Mouse (Mus musculus): ENCODE data around the gene Egflam. TPM values are rescaled to one million over a fixed set of nuclear protein-coding genes. Genes with fewer than 3 reads are reported as not detected.
A peak's percentile ranks its signal among the peaks of the same experiment; 100 is the strongest.

Gene Egflam
- total RNA-seq, 2 experiments from 2014 or later = 8.5 to 9.2 TPM

DNA sequence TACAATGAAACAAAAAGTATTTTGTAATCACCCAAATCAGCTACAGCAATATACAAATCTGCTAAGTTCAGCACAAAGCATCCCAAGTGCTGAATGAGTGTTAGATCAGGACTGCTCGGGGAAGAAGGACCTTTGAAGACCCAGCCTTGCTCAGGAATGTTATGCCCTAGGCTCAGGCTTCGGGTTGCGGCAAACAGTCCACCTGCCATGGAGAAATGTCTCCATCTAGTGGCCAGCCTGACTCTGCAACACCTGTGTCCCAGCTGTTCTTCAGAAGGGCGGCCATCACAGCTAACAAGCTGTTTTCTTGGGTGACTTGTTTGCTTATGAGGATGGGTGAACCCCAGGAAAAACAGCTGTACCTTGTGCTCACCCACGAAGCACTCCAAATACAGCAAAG, 172.0 kb downstream of the Egflam start:
- intact Hi-C loops (cut with DNase I) = loop anchor here (1.0 to 5.0 kb wide), 4 partner anchors 216 to 386 kb away; no protein-coding TSS in a partner anchor
- peak; percentile 80 to 81 for DNase-seq

DNA sequence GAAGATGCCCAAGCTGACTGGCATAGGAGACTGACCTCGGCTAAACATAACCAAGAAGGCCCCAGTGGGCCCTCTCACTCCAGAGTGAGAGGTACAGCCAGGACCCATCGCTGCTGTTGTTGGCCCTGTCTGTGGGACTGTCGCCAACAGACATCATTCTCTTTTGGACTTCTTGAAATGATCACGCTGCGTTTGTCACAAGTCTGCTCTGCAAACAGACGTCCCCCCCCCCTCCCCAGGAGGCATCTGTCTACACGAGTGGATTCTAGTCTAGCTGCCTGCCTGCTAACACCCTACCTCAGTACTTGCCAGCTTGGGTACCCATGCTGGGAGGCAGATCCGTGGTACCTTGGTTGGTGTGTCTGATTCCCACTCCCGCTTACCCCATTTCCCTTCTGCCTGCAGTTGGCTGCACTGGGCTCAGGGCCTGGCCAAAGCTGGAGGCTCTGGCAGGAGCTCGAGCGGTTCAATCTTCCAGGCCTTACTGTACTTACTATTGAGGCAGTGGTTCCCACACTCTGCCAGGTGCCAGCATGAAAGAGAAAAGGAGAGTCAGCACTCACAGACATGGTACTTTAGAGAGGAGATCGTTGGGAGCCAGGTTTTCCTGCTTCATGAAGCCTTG, 173.9 kb downstream of the Egflam start:
- DNase-seq = peak in 1 of 2 experiments; percentile 25
- intact Hi-C loops (cut with DNase I) = loop anchor here (2.0 kb wide), 1 partner anchor 93 kb away; no protein-coding TSS in a partner anchor

DNA sequence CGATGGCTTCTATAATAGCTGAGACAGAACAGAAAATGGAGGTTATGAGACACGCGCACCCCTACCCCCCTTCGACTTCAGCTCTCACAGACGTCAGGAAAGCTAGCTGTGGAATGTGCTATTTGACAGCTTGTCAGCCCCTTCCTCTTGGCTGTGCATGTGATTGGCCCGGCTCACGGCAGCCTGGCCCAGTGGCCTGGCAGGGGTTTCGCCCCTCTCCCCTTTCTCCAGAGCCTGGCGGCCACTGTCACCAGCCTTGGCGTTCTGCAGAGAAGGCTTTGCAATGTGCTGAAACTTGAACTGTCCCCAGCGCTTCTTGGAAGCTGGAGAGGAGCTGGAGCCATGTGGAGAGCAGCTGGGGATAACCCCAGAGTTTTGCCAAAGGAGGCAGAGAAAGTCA, 175.4 kb downstream of the Egflam start:
- intact Hi-C loops (cut with DNase I) = no loop called here
- peak in 1 of 2 experiments; percentile 65 for DNase-seq

DNA sequence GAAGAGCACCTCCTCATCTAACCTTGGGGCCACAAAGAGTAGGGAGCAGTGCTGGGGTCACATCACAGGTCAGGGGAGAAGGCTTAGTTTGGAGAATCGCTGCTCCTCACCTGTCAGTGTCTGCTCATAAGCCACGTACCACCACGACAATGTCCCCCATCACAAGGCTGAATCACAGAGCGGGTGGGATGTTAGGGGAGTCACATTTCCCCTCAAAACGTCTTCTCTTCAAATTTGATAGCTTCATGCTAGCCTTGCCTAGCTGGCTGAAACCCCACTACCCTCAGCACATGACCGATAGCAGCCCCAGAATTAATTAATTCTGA, 181.0 kb downstream of the Egflam start:
- no peak for DNase-seq
- intact Hi-C loops (cut with DNase I) = no loop called here

DNA sequence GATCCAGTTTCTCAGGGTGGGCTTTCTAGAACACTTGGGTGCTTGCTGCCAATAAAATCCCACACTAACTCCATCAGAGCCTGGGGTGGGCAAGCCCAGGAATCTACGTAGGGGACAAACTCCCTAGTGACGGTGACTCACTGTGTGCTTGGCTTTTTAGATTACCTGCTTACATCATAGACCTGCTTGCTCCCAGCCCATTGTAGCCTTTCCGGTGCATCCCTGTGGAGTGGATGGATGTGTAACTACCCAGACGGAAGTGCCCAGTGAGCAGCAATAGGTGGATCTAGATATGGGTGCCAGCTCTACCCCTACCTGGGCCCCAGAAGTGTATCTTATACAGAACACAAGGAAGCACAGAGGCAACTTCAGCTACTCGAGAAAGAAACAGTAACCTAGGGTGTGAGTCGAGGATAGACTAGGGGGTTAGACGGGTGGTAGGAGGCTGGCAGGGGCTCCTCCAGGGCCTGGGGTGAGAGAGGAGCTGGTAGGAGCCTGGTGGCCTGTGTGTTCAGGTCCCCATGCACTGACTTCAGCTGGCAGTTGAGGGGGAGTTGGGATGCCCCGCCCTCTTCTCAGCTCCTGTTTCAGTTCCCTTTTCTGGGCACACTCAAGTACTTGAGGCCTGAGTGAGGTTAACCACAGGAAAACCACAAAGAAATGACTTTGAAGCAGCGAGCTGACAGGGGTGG, 181.5 kb downstream of the Egflam start:
- DNase-seq = no peak
- intact Hi-C loops (cut with DNase I) = no loop called here

DNA sequence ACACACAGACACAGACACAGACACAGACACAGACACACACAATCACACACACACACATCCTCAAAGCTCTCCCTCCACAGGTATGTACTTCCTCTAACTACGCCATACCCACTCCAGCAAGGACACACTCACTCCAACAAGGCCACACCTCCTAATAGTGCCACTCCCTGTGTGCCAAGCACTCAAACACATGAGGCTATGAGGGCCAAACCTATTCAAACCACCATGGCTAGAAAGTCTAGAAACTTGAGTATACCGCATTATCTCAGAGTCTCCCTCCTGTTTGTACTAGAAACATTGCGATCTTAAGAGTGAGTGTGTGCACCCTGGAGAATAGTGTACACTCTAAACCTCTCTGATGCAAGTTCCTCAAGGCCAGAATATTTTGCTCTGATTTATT, 182.3 kb downstream of the Egflam start:
- intact Hi-C loops (cut with DNase I) = no loop called here
- no peak for DNase-seq

DNA sequence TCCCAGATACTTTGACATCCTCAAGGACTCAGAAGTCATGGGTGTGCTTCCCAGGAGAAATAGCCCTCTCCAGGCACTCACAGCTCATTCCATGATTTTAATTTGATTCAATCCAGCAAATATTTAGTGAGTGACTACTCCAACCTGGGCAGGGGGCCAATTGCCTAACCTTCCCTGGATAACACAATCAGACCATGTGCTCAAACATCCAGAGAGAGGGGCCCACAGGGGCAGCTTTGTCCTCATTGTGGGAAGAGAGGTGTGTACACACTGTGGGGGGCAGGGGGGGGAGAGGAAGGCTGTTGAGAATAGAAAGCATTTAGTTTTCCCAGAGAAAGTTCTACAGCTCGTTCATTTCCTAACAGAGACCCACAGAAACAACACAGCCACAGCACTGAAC, 184.5 kb downstream of the Egflam start:
- peak; percentile 52 to 55 for DNase-seq
- intact Hi-C loops (cut with DNase I) = no loop called here

DNA sequence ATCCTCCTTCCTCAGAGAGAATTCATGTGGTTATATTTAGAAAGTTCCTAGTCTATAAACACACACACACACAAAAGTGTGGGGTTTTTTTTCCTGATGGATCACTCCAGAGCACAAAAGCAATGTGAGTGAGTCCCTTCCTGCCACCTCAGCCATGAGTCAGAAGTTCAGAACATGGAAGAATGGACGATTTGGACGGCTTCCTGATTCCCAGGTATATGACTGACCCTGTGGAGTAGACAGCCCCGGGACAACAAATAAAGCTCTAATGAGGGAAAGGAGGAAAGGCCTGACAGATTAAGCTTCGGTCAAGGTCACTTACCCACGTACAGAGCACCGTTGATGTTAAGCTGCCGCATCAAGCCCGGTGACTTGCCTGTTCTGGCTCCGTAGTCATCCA, 190.0 kb downstream of the Egflam start:
- no peak for DNase-seq

DNA sequence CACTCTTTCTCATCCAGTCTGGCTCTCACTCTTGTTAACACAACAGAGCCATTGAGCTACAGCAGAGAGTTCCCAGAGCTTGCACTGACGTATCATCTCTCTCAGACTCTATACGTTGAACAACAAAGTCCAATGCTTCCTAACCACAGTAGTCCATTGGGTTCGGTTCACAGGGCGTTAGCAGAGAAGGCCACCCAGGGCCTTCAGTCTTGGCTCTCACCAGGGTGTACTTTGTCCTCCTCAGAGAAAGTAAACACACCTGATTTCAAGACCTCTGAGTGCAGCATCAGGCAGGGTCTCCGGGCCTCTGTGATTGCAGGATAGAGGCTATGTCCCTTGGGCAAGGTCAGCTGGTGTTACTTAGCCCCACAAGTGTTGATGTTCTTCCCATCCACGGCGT, 190.9 kb downstream of the Egflam start:
- no peak for DNase-seq
- intact Hi-C loops (cut with DNase I) = no loop called here

More for the DNA sequence above, 190.0 kb downstream of the Egflam start:
- intact Hi-C loops (cut with DNase I) = no loop called here

DNA sequence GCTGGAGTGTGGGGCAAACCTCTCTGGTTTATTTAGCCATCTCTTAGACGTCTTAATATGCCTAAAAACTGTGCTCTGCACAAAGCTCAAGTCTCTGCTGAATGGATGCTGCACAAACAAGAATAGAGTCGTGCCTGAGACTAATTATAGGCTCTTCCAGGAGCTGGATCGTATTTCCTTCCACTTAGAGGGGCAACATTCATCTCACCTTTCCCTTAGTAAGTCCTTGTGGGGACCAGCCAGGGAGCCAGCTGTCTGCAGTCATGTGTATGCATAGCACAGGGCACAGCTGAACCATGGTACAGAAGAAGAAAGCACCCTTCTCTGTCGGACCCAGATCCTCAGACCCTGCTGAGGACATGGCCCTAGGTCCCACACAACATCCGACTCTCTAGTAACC, 192.1 kb downstream of the Egflam start:
- intact Hi-C loops (cut with DNase I) = no loop called here
- DNase-seq = no peak

DNA sequence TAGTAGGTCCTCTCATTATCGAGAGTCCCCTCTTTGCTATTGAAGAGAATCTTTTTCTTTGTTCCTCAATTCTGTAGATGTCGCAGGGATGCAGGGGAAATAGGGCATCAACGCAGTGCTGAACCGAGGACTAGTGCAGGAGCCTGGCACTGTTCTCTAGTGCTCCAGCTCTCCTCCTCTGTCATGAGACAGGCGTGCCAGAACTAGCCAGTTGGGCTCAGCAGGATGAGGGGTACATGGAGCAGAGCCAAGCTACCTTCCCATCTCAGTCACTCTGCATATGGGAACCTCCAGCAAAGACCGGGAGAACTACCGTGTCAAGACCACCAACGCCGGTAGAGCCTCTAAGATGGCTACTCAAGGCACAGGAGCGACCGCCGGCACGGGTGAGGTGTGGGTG, 193.3 kb downstream of the Egflam start:
- no peak for DNase-seq
- intact Hi-C loops (cut with DNase I) = loop anchor here (5.0 kb wide), 1 partner anchor 73 kb away; no protein-coding TSS in a partner anchor

DNA sequence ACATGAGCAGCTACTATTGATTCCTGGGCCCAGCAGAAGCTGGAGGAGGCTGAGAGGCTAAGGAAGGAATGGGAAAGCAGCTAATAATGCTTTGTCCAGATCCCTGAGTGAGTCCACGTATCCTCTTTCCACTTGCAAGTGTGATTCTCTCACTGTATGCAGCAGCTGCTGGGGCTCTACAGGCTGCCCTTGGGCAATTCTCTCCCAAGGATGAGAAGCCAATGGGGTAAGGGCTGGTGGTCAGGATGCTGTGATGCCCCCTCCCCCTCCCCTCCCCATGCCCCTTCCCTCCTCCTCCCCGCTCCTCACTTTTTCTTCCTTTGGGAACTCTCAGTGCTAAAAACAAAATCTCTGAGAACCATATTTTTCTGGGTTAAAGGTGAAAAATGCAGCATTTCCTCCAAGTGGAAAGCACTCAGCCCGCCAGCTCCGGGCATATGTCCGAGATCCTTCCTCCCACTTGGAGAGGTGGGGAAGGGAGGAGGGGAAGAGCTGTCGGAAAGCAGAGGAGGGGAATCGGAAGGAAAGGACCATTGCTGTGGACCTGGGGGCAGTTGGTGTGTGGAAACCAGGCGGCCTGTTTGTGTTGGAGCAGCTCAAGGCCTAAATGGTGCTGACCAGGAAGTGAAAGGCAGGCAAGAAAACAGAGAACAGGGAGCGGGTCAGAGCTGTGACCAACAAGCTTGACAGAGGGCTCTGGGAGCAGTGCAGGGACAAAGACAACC, 194.4 kb downstream of the Egflam start:
- intact Hi-C loops (cut with DNase I) = loop anchor here (5.0 kb wide), 1 partner anchor 71 kb away; no protein-coding TSS in a partner anchor

DNA sequence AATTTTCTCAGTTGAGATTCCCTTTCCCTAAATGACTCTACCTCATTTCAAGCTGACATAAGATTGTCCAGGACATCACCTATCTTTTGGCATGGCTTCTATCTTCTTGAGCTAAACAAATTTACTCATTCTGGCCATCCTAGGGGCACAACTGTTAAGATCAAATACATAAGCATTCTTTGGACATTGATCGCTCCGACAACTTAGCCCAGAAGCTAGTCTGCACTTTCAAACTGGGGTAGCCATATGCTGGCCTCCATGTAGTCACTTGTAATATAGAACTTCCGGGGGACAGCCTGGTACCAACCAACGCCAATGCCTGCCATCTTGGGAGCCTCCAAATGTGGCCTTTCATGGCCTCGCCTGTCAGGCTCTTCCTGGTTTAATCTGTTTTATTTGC, 195.2 kb downstream of the Egflam start:
- no peak for DNase-seq
- intact Hi-C loops (cut with DNase I) = loop anchor here (5.0 kb wide), 1 partner anchor 71 kb away; no protein-coding TSS in a partner anchor

More for the DNA sequence above, 194.4 kb downstream of the Egflam start:
- peak; percentile 62 to 64 for DNase-seq

DNA sequence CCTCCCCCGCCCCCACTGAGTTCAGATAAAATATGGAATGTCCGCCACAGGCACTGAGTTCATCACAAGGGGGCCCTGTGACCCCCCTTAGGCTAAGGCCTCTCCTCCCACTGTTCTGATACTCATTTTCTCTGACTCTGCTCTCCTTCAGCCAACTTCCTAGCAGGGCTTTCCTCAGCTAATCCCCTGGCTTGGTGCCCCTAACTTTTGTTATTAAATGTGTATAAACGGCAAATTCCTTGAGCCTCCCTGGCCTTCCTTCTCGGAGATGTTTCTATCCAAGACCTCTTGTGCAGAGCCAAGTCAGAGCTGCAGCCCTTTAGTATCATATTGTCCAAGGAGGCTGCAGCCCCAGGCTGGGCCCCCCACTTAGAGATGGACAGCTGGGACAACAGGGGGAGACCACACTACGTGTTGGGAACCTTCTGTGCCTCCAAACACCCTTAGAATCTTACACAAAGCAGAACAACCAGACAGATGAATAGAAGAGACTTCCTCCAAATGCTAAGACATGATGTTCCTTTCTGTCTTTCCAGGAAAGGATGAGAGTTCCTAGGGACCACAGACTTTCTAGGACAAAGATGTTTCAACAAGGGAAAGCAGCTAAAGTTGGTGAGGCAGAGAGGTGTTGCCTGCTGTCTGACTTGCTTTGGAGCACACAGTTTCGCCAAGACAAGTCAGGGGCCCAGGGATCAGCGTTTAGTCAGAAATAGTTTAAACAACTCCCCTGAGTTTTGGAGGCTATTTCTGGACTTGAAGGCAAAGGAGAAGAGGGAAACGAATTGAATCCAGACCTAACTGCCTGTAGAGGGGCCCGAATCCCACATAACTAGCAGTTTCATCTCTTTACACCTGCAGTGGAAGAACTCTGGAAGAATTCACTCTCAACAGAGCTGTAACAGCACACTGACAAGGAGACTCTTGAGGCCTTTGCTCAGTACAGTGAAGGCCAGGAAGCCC, 196.5 kb downstream of the Egflam start:
- intact Hi-C loops (cut with DNase I) = loop anchor here (5.0 kb wide), 1 partner anchor 69 kb away; no protein-coding TSS in a partner anchor
- DNase-seq = no peak

DNA sequence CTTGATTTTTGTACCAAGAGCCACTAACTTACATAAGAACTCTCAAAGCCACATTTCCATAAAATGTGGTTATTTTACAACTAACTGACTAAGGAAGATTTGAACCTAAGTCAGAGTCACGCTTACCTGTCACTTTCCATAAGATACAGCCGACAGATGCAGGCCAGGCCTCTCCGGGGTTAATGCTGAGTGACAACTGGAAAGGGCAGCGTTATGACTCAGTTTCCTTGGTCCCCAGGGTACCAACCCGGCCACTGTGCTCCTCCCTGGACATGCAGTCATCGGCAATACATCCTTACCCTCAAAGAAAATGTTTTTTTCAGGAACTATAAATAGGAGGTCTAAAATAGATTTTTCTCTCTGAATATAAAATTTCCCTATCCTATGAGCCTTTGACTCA, 197.9 kb downstream of the Egflam start:
- intact Hi-C loops (cut with DNase I) = loop anchor here (5.0 kb wide), 1 partner anchor 68 kb away; no protein-coding TSS in a partner anchor
- DNase-seq = no peak

DNA sequence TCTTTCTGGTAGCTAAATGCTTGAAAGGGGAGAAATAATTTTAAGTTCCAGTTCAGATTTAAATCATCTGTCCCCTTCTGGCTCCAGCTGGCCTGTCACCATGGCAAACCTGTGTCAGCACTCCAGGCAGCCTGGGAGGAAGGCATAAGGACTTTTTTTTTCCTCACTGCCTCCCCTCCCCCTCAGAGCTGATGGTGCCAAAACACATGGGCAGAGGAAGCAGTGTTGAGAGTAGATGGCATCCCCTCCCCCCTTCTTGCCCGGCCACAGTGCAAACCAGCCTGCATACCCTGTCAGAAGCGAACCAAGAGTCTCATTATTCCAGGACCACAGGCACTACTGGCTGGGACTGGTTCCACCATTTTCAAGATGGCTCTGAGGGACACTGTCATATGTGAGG, 199.4 kb downstream of the Egflam start:
- intact Hi-C loops (cut with DNase I) = no loop called here
- DNase-seq = no peak

DNA sequence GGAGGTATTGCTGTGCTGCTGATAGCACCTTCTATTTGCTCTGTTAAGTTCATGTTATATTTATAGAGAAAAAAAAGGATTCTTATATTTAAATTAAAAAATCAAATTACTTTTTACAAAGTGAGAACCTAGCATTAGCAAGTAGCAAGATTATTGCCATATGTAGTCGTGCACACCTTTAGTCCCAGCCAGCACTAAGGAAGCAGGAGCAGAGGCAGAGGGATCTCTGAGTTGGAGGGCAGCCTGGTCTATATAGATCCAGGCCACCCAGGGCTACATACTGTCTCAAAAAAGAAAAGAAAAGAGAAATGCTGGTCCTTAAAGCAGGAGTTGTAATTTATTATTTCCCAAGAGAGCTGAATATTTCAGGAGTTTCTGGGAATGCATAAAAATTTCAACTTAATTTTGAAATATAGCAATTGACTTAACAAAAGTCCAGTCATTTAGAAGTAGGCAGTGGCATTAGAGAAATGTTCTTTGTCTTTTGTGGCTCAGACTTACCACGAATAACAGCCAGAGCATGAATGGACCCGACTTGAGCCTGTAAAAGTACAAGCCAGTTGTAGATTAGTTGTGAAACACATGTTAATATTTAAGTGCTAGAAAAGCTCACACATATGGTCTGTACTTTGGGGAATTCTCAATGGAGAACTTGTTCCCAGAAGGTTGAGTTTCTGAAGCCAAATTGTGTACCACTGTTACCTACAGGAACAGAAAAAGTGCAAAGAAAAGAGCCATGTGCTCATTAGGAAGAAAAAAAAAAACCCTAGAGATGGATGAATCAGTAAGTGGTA, 200.3 kb downstream of the Egflam start:
- no peak for DNase-seq
- intact Hi-C loops (cut with DNase I) = no loop called here

DNA sequence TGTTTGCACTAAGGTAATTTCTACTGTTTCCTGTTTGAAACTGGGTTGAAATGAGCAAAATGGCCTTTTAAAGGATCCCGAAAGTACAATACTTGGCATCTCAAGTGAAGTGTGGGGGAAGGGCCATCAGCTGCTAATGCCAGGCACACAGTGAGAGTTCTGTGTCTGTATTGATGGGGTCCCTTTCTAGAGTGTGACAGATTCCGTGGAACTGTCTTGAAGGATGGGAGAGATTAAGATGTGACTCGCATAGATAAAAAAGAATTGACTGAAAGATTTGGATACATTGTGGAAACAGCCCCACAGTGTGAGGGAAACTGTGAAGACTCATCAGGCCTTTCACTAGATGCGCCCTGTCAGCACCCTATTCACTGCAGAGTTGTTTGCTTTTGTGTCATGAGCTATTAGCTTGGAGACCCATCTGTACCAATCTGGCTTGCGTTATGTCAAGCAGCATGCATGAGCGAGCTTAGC, 203.4 kb downstream of the Egflam start:
- intact Hi-C loops (cut with DNase I) = no loop called here
- DNase-seq = no peak

DNA sequence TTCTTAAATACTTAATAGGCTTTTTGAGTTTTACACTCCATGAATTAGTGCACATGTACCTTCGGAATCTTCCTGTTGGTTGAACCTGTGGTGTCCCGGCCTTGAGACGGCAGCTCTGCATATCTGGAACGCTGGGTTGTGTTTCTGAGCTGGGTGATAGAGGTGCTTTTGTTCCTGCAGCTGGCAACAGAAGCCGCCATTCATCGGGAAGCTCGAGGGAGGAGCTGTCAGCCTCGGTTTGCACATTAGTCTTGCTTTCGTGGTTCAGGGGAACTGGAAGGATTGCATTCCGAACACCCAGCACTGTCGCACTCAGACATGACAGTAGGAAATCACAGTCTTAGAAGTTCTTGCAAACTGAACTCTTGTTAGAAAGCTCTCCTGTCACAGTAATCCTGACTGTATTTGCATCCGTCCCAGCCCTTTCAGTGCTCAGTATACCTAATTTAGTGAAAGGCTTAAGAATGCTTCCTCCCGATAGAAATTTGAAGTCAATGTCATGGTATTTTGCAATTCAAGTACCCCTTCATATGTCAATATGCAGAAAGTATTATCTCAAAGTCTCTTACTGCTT, 204.0 kb downstream of the Egflam start:
- intact Hi-C loops (cut with DNase I) = no loop called here
- DNase-seq = no peak
